Mouse (Mus musculus) induced T-regulatory cell, adult 2 months (primary cell): ENCODE results near the gene Apeh.

ENCODE experiments used
- DNase-seq: peaks from one replicate; pipeline ENCODE4 v3.0.0-alpha.2; 2012; ENCODE audit warnings: low read depth

The Apeh gene

DNA sequence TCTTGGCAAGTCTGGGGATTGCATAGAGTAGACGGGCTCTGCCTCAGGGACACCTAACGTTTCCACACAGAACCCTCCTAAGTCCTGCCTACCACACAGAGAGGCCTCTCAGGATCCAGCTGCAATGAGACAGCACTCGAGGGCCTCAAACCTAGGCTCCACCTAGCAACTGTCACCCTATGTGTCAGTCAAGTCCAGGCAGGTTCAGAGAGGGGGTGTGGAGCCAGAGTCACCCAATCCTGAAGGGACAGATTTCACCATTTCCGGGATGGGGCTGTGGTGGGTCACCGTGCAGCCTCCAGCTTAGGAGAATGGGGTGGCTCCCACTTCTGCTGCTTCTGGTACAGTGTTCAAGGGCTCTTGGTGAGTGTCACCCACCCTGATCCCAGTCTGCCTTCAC, 14.2 kb downstream of the Apeh start, which contains the start of gene Mst1:
Gene Mst1, plus strand, starts transcription at position 269 of the 400 bp plus-strand sequence.
- no peak for DNase-seq

DNA sequence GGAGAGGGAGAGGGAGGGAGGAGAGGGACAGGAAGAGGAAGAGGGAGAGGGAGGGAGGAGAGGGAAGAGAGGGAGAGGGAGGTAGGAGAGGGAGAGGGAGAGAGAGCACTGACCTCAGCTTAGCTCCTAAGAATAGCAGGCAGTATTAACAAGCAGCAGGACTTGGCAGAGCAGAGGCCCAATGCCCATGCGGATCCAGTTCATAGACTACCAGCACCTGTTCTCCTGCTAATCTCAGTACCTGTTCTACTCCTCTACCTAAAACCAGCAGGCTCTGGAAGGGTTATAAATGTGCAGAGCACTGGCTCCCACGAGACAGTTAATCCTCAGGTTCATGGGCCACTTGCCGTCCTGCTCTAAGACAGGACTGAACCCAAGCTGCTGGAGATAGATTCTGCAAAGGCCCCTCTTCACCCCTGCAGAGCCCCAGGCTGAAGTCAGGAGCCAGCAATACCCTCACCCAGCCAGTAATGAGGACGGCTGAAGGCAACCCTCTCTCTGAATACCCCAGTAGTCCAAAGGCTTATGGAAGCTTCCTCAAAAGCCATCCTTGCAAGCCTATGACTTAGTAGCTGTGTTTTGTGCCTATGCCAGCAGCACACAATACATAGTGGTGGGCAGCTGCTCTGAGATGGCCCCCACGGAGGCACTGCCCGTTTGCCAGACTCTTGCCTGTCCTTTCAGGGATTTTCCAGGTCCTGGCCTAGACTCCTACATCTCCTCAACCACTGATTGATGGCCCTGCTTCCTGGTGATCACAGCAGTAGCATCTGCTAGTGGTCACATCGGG, 21.1 kb downstream of the Apeh start:
- no peak for DNase-seq

GRCm38 (mm10) chr9:108072481-108072924, 21.9 kb downstream of the Apeh start:
- DNase-seq = no peak

DNA sequence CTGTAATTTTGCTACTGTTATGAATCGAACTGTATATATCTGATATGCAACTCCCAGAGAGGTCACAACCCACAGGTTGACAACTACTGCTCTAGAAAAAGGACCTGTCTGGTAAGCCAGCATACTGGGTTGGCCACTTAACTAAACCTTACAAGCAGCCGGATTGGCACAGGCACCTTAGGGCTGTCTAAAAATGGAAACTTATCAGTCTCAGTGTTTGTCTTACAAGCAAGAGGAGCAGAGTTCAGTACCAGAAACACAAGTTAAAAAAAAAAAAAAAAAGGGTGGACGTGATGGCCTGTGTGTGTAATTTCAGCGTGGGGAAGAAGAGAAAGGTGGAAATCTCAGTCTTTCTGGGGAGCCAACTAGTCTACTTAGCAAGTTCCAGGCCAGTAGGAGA, 22.6 kb downstream of the Apeh start:
- no peak for DNase-seq

GRCm38 (mm10) chr9:108069529-108069928, 24.9 kb downstream of the Apeh start:
- DNase-seq = no peak

- DNase-seq = no peak
Measured at GRCm38 (mm10) chr9:108069007-108069406, 25.4 kb downstream of the Apeh start.

GRCm38 (mm10) chr9:108067900-108068299, 26.5 kb downstream of the Apeh start:
- peak; percentile 93 for DNase-seq

GRCm38 (mm10) chr9:108067199-108067598, 27.2 kb downstream of the Apeh start:
- DNase-seq = no peak

- DNase-seq = peak; percentile 76
Measured at GRCm38 (mm10) chr9:108065491-108066011, 28.9 kb downstream of the Apeh start.

DNA sequence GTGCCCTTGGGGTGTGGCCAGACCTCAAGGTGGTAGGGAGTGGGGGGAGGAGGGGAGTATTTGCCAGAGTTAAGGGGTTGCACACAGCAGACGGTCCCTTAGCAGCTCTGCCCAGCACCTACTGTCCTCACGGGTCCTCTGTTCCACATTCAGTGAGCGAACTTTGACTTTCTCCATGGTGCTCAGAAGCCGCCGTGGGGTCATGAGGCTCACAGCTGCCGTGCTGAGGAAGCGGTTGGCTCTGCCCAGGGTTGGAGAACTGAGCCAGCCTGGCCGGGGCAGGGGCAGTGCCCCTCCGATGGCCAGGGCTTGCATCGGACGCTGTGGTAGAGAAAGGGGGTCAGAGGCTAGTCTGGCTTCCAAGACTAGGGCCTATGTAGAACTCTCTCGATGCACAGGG, 31.0 kb downstream of the Apeh start:
- no peak for DNase-seq

DNA sequence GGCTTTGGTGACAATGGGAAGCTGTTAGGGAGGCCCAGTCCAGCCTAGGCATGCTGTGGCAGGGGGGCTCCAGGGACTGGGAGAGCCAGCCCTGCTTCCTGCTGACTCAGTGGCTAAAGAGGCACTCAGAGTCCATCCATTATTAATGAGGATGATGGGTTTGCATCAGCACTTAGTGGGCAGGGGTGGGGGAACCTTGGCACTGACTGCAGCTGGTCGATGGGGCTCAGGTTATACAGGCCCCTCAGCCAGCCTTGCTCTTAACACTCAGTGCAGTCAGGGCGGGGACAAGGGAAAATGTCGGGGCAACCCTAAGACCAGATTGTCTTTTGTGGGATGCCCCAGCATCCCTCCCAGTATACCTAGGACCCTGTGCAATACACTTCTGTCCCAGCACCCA, 32.3 kb downstream of the Apeh start:
- DNase-seq = no peak

- no peak for DNase-seq
Measured at GRCm38 (mm10) chr9:108058291-108058690, 36.1 kb downstream of the Apeh start.

DNA sequence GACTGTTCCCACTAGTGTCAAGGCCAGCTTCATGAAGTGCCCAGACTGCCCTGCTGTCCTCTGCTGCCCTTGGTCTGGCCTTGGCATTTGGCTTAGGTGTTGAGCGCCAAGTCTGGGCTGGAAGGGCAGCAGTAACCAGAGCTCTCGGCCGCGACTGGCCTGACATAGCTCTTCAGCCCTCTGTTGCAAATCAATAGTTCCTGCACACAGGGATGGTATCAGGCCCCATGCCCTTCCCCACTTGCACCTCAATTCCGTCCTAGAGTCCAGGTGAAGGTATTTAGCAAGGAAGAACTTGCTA, 37.2 kb downstream of the Apeh start:
- DNase-seq = no peak

- no peak for DNase-seq
Measured at GRCm38 (mm10) chr9:108056361-108057261, 37.8 kb downstream of the Apeh start.

DNA sequence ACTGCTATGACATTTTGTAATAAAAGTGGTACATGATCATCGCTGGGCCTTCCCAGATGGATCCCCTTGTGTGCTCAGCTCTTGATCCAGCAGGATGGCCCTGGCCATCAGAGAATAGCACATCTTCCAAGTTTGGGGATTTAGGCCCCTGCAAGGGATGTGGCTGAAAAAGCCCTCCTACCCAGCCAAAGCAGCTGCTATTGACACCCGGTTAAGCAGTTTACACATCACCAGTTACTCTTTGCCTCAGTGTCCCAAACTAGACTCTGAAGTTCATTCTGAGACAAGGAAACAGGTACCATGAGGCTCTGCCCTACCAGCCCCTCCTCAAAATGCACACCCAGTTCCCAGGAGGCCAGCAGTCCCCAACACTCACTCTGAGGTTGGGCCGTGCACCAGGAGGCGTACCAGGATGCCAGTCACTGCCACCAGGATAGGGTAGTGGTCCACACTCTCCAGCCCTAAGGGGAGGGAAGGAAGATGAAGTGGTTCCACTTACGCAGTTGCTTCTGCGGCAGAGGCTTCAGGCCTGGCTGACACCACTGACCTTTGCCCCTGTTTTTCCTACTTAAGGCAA, 38.7 kb downstream of the Apeh start:
- no peak for DNase-seq

DNA sequence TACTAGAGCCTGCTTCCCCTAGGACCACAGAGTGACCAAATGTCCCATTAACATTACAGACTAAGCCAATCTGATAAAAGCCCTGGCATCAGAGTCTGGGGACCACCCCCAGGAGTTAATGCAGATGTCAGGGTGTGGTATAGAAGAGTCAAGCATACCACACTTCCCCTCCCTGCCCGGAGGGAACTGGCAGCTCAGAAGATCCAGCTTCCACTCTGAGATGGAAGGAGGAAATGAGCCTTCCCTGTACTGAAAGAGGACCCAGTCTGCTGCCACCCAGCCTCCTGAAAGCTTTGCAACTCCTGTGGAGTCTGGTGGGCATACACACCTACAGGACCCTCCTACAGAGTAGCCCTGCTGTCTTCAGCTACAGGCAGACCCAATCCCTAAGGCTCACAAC, 39.3 kb downstream of the Apeh start:
- DNase-seq = no peak

DNA sequence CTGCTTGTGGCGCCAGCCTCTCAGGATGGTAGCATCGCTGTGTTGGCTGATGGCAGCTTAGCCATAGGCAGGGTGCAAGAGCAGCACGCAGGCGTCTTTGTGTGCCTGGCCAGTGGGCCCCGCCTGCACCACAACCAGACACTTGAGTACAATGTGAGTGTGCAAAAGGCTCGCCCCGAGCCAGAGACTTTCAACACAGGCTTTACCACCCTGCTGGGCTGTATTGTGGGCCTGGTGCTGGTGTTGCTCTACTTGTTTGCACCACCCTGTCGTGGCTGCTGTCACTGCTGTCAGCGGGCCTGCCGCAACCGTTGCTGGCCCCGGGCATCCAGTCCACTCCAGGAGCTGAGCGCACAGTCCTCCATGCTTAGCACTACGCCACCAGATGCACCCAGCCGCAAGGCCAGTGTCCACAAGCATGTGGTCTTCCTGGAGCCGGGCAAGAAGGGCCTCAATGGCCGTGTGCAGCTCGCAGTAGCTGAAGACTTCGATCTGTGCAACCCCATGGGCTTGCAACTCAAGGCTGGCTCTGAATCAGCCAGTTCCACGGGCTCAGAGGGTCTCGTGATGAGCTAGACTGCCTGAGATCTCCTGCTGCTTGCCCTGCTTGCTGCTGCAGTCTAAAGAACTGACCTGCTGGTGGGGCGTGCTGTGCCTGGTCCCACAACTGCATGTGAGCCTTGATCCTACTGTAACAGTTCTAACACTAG, 39.9 kb downstream of the Apeh start:
- DNase-seq = no peak

DNA sequence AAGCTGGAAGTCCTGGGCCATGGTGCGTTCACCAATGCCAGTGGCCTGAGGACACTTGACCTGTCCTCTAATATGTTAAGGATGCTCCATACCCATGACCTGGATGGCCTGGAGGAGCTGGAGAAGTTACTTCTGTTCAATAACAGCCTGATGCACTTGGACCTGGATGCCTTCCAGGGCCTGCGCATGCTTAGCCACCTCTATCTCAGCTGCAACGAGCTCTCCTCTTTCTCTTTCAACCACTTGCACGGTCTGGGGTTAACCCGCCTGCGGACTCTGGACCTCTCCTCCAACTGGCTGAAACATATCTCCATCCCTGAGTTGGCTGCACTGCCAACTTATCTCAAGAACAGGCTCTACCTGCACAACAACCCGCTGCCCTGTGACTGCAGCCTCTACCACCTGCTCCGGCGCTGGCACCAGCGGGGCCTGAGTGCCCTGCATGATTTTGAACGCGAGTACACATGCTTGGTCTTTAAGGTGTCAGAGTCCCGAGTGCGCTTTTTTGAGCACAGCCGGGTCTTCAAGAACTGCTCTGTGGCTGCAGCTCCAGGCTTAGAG, 40.7 kb downstream of the Apeh start:
- DNase-seq = no peak

DNA sequence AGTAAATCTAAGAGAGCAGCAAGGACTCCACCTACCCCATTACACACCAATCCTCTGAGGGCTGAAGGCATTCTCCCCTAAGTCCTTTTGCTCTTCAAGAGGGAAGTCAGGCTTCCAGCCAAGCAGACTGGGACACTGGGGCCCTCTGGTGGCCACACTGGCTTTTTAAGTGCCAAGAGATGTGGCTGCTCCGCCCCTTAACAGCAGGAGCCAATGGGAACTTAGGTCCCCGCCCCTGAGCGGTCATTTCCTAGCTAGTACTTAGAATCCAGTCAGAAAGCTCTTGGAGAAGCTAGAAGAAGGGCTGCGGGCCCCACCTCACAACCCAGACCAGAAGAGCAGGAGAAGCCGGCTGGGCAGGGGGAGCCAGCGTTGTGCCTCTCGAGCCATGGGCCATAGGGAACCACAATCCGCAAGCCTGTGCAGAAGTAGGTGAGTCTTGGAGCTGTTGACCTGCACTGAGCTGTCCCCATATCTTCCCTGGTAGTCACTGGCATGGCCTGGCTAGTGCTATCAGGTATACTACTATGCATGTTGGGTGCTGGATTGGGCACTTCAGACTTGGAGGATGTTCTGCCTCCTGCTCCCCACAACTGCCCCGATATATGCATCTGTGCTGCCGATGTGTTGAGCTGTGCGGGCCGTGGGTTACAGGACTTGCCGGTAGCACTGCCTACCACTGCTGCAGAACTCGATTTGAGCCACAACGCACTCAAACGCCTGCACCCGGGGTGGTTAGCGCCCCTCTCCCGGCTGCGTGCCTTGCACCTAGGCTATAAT, 41.3 kb downstream of the Apeh start, which contains the start of gene Amigo3:
Gene Amigo3, plus strand, starts transcription at position 275 of the 780 bp plus-strand sequence.
- peak; percentile 98 for DNase-seq

DNA sequence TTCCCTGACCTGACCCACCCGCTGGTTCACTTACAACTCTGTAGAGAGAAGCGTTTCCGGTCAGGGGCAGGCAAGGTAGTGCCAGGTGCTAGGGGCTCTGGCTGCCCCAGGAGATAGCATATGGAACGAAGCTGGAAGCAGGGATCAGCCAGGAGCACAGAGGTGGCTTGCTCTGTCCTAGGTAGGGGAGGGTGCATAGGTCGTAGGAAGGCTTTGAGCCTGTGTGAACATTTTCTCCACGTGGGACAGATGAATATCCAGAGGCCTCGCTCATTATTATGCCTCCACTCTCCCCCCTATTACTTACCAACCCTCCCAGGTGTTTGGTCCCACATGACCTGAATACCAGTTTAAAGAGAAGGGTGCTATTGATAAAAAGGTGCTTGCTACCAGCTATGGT, 42.0 kb downstream of the Apeh start:
- no peak for DNase-seq

DNA sequence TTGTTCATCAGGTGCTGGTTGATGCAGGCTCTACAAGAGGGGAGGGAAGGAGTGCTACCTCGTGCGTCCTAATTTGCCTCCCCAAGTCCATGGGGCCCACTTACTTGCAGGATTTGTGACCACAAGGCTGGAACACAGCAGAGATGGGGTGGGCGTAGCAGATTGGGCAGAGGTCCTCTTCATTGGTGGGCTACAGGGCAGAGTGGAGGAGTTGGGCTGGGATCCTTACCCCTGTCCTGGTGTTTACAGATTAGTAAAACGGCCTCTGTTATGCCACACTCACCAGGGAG, 42.5 kb downstream of the Apeh start:
- DNase-seq = no peak
